Mouse (Mus musculus) kidney, postnatal 36 days (tissue): ENCODE results near the gene Hey2.

ENCODE experiments used
- DNase-seq, 2 experiments: peaks; one replicate each; pipeline ENCODE4 v3.0.0; 2021 to 2022; ENCODE audit warnings: mixed read lengths in 2 of 2

Gene Hey2

GRCm38 (mm10) chr10:30789521-30789920 is 53.1 kb downstream of the Hey2 start:
- DNase-seq = no peak

- no peak for DNase-seq
Measured at GRCm38 (mm10) chr10:30788340-30788721, 54.3 kb downstream of the Hey2 start.

- no peak for DNase-seq
Measured at GRCm38 (mm10) chr10:30787684-30788339, 54.8 kb downstream of the Hey2 start.

- no peak for DNase-seq
Measured at GRCm38 (mm10) chr10:30786103-30786754, 56.4 kb downstream of the Hey2 start.
